Mouse (Mus musculus) cerebellum, adult 18-20 months (tissue): Measurements from ENCODE around the gene Ryr3.

Experiments
- DNase-seq, 2 experiments: peaks; one replicate each; pipeline ENCODE4 v3.0.0; 2021

The Ryr3 gene

DNA sequence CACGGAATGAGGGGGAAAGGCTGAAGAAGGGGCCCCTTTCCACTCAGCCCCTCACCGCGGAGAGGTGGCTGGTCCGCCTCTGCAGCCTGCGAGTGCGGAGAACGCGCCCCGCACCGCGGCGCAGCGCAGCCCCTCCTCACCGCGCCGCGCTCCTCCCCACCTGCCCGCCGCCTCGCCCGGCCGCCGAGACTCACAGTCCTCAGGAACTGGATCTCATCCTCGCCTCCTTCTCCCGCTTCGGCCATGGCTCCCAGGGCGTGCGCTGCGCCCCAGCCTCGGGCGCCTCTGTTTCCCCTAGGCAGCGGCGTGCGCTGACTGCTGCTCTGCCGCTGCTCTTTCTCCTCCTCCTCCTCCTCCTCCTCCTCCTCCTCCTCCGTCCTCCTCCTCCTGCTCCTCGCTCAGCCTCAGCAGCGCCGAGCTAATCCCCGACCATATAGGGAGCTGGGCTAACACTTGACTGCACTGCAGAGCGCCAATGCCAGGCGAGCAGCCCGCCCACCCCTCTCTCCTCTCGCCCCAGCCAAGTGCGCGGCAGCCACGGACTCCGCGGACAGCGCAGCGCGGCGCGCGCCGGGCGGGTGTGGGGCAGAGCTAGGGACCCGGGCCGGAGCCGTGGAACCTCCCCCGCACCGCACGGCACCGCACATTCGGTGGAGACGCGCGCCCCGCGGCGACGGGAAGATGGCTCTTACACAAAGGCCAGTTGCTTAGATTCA is at the start of gene Ryr3:
Gene Ryr3 (minus strand): TSS at position 351 of the 716 bp plus-strand sequence.
- peak; percentile 65 to 78 for DNase-seq

DNA sequence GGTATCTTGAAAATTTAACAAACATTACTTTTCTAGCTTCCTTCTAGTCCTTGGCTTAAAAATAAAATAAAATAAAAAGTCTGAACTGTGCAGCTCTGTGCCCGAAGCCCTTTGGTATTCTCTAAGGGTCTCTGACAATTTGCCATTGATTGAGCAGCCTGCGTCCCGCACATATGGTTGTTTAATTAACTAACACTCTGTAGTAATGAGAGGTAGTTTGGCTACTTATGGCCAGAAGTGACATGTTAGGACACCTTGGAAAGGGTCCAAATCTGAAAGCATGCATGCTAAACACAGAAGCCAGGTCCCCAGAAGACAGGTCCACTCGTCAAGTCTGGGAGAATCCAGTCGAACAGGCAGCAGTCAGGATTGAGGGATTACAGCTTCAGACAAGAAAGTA is 22.0 kb upstream of the Ryr3 start:
- no peak for DNase-seq

DNA sequence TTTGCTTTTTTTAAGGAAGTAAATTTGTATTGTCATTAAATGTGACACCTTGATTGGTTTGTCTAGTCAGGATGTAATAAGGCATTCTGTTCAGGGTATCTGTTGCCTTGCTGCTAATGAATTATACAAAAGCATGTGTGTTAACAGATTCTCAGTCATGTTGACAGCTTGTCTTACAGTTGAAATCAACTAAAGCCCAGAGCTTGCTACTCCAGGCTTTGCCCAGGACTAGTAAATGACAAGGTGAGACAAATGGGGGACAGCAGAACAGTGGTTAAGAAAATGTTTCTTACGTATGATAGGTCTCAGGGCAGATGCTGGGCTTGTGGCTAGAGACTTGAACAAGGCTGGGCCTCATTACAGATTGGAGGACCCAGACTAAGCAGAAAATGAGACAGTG is 20.1 kb upstream of the Ryr3 start:
- no peak for DNase-seq

DNA sequence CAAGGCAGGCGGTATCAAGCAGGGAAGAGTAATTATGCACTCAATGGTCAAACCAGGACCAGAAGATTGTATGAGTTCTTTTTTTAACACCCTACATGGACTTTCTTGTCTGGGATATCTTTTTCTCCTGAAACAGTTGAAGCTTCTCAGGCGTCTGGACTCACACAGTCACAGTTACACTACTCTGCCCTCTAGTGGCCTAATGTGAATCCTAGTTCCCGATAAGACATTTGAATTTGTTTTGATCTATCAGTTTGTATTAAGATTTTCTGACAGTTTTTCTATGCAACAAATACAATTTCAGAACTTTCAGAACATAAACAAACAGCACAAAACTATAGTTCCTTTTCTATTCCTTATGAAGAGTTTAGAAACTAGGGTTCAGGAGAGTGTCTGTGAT is 17.7 kb upstream of the Ryr3 start:
- peak; percentile 37 to 48 for DNase-seq

DNA sequence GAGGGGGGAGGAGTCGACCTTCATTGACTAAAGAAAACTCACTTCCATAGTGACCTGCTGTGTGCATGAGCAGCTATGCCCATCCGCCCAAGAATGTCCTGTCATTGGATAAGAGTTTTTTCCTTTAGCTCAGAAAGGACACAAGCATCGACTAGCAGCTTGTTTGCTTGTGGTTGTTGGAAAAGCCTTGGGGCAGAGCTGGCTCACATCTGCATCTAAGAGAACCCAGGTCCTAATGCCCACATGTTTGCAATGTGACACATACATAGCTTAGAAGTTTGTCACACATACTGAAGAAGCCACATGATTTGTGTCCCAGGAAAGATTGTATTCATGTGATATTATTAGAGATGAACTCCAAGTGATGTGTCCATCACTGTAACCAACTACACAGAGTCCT is 16.5 kb upstream of the Ryr3 start:
- no peak for DNase-seq

DNA sequence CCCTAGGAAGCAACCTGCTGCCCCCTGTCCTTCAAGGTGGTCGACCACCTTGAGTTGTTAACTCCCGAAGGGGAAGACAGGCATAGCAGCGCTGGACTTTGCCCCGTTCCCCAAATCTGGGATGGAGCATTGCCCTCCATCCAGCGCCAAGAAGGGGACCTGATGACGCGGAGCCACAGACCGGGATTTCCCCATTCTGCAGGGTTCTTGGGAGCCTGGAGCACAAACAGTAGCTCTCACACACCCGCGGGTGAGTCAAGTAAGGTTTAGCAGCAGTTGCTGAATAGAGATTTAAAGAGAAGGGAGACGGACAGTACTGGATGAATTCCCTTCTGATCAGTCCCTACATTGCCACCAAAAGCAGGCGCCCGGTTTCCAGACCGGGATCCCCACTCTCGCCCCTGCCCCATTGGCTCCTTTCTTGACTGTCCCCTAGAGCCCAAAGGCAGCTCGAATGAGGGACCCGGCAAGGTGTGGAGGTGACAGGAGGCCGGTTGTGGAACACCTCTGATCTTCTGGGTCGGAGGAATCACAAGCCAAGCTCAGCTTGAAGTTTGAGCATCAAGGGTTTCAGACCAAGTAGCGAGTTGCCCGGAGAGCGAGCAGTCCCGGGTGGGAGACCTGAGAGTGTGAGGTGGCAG is 671 bp downstream of the Ryr3 start:
- DNase-seq, result peak in 1 of 2 experiments; percentile 23

DNA sequence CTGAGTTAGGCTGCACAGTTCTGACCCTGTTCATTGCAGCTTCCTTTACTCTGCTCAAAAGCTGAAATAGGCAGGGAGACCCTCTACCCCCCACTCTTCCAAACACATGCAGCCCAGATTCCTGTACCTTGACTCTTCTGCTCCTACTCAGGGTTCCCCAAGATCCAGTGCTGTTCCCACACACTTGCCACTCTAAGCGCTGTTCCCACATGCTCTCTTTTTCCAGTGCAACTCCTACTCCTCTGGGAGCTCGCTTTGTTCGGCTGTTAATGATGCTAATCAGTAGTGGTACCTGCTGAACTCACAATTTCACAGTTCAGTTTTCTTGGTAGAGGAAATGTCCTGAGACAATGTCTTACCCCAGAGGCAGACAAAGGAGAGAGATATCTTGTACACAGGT is 6.9 kb downstream of the Ryr3 start:
- DNase-seq, result no peak

DNA sequence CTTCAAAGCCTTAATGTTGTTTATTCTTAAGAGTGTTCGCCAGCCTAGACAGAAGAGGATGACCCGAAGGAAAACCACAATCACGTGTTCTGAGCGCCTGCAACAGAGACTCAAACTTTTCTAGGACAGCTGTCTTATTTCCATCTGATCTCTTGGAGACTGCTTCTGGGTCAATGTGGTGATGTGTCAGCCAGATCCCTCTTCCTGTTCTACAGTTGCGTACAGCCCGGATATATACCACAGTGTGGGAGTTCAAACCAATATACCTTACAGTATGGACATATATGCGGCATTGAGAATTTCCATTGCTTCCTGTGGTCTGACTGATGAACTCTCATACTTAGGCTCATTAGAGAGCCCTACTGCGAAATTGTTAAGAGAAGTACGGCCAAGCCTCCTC is 7.6 kb downstream of the Ryr3 start:
- DNase-seq, result no peak

DNA sequence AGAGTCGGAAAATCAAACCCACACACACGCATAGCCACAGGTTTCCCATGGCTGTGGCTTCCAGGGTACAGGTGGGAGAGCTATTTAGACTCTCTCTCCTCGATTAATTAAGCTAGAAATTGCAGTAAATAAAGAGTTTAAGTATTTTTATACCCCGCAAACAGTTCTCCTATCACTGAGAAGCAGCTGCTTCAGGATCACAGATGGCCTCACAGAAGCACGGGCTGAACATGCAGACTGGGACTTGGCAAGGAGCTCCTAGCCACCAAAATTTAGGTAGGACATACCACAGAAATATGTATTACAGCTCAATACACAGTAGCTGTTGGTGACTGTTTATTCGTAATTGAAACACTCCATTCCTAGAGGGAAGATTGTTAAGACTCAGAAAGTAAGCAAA is 14.0 kb downstream of the Ryr3 start:
- DNase-seq, result peak in 1 of 2 experiments; percentile 21

DNA sequence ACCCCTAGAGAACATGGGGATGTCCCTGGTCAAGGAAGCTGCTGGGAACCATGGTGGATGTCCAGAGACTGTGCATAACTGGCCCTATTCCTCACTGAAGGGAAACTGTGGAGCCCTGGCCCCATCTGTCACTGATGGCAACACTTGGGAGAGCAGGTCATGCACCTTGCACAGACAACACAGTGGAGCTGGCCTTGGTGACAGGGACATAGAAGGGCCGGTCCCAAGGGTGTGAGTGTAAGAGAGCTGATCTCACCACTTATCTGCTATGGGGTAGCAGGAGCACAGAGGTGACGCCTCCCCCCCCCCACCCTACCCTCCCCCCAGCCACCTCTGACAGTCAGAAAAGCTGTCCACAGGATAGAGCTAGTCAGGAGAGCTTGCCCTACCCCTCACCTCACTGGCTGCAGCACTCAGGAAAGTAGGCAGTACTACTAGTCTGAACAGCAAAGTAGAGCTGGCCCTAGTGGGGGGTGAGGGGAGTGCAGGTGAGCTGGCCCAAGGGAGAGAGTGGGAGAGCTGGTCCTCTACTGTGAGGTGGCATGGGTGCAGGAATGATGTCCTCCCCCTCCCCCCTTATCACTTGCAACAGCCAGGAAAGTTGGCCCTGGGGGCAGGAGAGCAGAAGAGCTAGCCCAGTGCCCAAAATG is 17.7 kb downstream of the Ryr3 start:
- DNase-seq, result no peak

DNA sequence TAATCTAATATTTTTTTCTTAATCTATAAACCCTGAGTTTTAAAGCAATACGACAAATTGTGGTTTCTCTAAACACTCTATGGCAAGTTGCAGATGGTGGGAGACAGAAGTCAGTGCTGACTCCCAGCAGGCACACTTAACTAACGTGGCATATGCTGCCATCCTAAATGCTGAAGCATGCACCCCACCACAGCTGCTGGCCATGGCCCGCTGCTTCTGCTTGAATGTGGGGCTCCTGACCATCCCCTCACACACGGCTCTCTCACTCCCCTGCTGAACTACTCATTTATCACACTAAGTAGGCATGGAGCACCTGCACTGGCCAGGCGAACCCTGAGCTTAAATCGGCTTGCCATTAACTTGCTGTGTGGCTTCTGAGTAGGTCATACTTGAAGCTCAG is 29.7 kb downstream of the Ryr3 start:
- DNase-seq, result no peak

DNA sequence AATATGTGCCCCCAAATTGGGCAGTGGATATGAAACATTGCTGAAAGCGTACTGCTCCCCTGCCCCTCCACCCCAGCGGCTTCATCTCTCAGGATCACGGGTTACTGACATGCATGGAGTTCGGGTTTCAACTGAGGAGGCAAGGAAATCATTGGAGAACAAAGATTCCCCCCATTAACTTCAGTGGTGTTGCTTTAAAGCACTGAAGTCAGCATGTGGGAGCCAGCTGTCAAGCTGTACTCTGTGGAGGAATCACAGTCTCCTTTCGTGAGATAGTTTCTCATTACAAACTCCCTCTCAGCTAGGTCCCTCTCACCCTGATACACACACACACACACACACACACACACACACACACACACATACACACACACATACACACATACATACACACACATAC is 35.2 kb downstream of the Ryr3 start:
- DNase-seq, result no peak

DNA sequence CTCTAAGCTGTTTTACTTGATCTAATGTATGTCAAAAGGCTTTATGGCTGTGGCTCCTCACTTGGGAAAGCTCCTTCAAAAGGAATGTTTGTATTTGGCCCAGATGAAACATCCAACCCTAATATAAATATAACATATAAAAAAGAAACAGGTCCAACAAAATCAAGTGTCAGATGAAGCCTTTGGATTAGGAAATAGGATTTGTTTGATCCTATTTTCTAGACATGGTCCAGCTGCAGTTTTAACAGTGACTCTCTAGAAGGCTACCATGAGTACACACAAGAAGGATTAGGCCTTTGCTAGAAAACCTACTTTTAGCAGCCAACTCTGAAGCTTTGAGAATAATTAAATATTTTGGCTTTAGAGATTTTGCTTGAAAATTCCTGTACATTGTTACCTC is 38.8 kb downstream of the Ryr3 start:
- DNase-seq, result no peak

DNA sequence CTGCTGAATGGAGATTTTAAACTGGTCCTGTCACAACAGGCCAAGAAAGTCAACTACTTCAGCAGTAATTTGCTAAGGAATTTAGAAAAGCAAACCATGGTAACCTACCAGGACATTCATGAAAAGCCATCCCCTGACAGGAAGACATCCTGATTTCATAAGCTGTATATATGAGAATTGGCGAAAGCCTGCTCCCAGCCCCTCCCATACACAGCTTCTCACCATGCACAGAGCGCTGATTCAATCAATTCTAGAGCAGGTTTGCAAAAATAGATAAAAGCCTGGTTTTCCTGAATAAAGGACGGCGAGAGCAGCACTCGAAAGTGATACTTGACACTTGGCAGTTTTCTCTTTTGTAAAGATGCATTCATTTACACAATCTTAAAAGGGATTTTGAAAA is 40.6 kb downstream of the Ryr3 start:
- no peak for DNase-seq

DNA sequence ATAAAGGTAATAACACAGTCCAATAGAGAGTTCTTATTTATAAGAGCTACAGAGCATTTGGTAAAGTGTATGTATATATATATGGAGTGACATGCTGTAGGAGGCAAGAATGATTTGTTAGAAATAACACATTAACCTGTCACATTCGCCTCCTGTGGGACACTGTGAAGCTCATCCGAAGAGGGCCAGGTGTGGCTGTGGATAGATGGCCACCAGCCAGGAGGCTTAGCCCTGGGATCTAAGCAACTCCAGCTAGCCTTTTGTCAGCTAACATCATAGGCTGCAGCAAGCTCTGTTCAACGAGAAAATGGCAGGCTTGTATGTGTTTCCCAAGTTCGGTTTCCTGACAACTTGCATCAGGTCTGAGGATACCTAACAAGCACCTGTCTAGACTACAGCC is 48.8 kb downstream of the Ryr3 start:
- peak; percentile 40 to 46 for DNase-seq

DNA sequence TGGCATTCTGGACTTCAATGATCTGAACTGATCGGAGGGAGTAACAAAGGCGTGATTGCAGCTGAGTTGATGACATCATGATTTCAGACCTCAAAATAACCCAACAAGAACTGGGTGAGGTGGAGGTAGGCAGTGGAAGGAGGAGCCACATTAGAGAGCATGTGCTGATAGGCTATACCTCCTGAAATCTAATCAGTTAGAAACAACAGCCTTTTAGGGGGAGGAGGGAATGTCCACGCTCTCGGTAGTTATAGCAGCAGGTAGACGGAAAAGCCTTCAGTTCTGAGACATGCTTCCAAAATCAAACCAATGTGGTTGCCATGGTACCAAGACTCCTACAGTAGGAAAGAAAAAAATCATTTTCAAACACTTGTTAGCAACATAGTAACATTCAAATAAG is 55.4 kb downstream of the Ryr3 start:
- no peak for DNase-seq

DNA sequence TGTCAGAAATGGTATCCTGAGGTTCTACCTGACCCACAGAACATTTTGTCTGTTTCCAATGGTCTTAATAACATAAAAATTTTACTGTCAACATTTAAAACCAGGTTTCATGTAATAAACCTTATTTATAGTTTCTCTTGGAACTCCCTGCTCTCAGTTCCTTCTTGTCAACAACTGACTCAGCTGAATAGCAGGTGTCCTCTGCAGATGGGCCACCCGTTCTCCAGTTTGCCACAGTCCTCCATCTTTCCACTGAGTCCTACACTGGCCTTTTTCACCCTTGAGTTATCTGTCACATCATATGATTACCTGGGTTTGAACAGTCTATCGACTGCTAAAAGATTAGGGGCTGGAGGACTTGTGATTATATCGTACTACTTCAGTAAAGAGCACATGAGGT is 79.1 kb downstream of the Ryr3 start:
- DNase-seq, result no peak

DNA sequence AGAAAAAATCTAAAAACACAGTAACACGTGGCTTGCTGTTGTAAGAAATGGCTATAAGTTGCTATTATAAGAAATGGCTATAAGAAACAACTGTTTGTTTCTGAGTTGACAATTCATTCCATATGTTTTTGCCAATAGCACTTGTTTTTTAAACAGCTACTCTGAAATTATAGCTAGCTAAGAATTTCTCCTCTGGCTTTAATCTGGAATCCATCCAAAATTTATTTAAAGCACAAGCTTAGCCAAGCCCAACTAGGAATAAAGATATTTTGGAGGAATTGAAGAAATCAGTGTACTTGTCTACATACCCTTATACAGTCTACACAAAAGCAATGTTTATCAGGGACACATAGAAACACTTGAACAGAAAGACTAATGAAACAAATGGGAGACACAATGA is 93.4 kb downstream of the Ryr3 start:
- DNase-seq, result no peak

DNA sequence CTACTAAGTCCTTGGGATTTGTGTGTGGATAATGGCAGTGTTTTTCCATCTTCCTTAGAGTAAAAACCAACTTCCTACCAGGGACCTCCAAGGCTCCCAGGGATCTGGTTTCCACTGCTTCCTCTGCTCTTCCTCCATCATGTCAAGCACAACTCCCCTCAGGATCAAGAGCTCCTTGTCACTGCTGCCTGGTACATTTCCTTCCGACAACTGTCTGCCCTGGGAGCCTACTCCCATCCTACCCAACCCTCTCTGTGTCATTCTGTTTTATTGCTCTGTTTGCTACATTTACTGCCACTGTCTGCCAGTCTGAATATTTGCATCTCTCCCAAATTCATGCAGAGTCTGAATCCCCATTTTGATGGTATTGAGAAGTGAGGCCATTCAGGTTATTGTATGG is 97.8 kb downstream of the Ryr3 start:
- DNase-seq, result no peak

DNA sequence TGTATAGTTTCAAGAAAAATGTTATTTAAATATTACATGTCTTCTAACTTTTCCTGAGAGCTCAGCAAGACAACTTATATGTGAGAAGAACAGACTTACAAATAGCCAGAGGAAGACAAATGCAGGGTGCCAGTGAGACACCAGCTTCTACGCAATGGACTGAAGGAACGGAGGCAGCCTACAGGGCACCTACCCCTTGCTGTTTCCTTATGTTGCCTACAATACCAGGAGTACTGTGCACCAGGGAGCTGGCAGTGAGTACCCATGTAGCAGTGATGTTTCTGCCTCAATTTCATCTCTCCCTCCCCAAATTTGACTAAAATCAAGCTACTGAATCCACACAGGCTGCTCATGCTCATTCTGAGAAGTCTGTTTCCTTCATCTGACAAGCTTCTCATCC is 100.1 kb downstream of the Ryr3 start:
- peak; percentile 20 to 21 for DNase-seq

DNA sequence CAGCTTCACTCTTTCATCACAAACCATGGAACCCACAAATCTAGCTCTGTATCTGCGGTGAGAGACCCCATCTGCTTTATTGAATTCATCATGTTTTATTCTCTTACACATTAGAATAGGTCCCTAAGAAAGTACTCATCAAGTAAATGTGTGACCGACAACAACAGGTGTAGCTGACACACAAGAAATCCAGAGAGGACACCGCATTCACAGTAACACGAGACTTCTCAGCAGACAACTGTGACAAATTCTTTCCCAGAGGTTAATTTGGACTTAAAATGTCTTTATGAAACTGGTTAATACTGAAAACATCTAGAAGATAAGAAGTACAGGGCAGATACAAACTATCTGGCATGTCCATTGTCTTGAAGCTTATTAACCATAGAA is 101.0 kb downstream of the Ryr3 start:
- DNase-seq, result no peak

DNA sequence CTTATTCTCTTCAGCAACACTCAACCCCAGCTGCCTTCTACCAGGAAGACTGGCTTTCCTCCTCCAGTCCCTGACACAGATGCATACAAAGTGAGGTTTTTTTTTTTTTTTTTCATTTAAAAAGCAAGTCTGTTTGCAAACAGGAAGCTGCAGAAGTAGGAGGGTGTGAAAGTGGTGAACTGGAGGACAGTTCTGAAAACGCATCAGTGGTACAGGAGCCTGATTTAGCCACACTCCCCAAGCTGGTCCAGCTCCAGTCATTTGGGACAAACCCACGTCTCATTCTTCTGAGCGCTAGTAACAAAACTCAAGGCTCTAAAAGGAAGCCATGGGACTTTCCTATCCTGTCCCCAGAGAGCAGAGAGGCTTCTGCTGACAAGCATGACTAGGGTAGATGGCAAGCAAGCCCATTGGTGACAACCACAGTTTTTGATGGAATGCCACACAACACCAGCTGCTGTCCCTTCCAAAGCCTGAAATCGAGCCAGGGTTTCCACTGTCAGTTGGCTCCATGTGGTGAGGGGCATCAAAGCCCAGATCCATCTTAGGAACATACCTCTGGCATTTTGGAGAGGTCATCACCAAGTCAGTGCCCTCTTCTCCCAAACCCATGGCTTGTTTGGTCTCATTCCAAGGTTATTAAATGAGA is 101.5 kb downstream of the Ryr3 start:
- peak in 1 of 2 experiments; percentile 6 for DNase-seq

DNA sequence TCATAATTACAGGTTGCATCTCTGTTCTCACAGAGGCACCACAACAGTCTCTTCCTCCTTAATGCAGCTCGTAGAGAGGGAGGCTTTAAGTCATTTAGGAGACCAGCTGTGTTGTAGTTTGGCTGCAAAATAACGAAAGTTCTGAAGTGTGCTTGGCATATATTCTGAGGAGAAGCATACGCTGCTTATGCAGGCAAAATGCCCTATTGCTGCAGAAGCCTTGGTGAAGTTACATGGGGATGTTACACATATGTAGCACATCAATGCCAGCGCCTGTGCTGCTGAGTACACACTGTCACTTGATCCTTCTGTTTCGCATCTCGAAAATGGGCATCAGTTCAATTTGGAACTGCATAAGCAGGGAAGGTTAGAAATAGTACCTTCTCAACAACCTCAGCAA is 112.3 kb downstream of the Ryr3 start:
- DNase-seq, result no peak

DNA sequence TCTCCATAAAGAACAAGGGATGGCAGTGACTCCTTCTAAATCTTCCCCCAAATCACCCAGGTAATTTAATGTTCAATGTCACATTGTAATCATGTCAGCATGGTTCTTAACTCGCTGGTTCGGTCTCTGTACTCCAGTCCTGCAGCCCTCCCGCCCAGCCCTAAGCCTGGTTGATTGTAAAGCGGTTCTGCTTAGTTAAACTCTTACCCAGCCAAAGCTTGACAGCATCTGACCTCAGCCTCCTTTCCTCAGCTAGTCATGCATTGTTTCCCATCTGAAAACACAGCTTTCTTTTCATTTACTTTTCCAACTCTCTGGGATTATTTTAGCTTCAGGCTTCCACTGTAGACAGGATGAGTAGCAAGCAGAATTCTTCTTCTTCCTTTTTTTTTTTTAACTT is 121.7 kb downstream of the Ryr3 start:
- no peak for DNase-seq
